Mouse (Mus musculus) heart, postnatal 25 days (tissue): ENCODE data around the gene Nubp1. TPM values are rescaled to one million over a fixed set of nuclear protein-coding genes. Genes with fewer than 3 reads are reported as not detected.

Experiments used
- DNase-seq: peaks from one replicate; pipeline ENCODE4 v3.0.0; 2022; ENCODE audit warnings: low spot score
- intact Hi-C: fragments of 180-260 bp; cut with DNase I; formaldehyde crosslinking; loops from one replicate; pipeline ENCODE4 v1.15.1; 2025
- total RNA-seq, 2 experiments: library from RNA; stranded (reverse); gene quantifications; 2 replicates each; pipeline ENCODE4 v1.2.3; 2021

Nubp1 gene
- total RNA-seq, 2 experiments from 2014 or later = 9.4 to 10.5 TPM

- no peak for DNase-seq
- intact Hi-C loops = no loop called here
Observed at GRCm38 (mm10) chr16:10460188-10460587, 48.4 kb downstream of the Nubp1 start.

GRCm38 (mm10) chr16:10461178-10461577 lies 49.4 kb downstream of the Nubp1 start:
- no peak for DNase-seq
- intact Hi-C loops = no loop called here

- intact Hi-C loops = no loop called here
- no peak for DNase-seq
Observed at GRCm38 (mm10) chr16:10465011-10465681, 53.4 kb downstream of the Nubp1 start.

GRCm38 (mm10) chr16:10467391-10468107 lies 55.8 kb downstream of the Nubp1 start:
- no peak for DNase-seq
- intact Hi-C loops = no loop called here

- DNase-seq = no peak
- intact Hi-C loops = no loop called here
Observed at GRCm38 (mm10) chr16:10468201-10468600, 56.5 kb downstream of the Nubp1 start.

- intact Hi-C loops = no loop called here
- no peak for DNase-seq
Observed at GRCm38 (mm10) chr16:10471950-10472349, 60.2 kb downstream of the Nubp1 start.

Other genes with a start within 250 kb of the Nubp1 start
- not detected for gene Rpl39l, start 241.7 kb upstream of the Nubp1 start, total RNA-seq
- not detected for gene Atf7ip2, start 219.2 kb upstream of the Nubp1 start, total RNA-seq
- gene Emp2, start 98.0 kb upstream of the Nubp1 start, total RNA-seq = 10 to 100 TPM; 38.4 to 44.1 TPM
- not detected for gene Tekt5, start 16.5 kb upstream of the Nubp1 start, total RNA-seq
- gene Tvp23a, start 35.4 kb downstream of the Nubp1 start, total RNA-seq = under 1 TPM; 0.23 to 0.31 TPM
- gene Ciita, start 68.1 kb downstream of the Nubp1 start, total RNA-seq = under 1 TPM; 0.52 to 0.64 TPM
- 10 to 100 TPM; 34.6 to 37.4 TPM for gene Dexi, start 131.1 kb downstream of the Nubp1 start, total RNA-seq
- gene Clec16a, start 133.4 kb downstream of the Nubp1 start, total RNA-seq = 10 to 100 TPM; 55.1 to 56.0 TPM